Mouse (Mus musculus) gastrocnemius, postnatal 25 days (tissue): ENCODE measurements at regions not wholly inside any gene's neighbourhood (a gene's known extent, or its start where the extent isn't known, plus 50 kb on each side); places are given as distances from the start of the nearest gene placed in this dataset.

ENCODE experiments used
- DNase-seq: peaks from one replicate; pipeline ENCODE4 v3.0.0; 2022

DNA sequence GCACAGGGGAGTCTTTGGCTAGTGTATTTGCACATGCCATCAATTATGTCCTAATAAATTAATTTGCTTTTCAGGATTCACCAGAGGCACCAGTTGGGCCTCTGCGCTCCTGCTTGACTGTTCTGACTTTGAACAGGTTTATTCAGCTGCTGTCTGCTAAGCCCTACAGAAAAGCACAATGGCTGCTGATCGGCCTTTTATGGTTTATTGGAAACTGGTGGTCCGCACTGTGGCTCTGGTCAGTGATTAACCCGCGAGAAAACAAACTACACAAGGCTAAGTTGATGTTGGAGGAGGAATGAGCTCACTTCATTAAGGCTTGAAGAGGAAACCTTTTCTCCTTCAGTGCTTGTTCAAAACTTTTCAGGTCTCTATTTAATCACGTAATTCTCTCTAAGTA lies 208.4 kb upstream of the Gpr101 start:
- DNase-seq = no peak

DNA sequence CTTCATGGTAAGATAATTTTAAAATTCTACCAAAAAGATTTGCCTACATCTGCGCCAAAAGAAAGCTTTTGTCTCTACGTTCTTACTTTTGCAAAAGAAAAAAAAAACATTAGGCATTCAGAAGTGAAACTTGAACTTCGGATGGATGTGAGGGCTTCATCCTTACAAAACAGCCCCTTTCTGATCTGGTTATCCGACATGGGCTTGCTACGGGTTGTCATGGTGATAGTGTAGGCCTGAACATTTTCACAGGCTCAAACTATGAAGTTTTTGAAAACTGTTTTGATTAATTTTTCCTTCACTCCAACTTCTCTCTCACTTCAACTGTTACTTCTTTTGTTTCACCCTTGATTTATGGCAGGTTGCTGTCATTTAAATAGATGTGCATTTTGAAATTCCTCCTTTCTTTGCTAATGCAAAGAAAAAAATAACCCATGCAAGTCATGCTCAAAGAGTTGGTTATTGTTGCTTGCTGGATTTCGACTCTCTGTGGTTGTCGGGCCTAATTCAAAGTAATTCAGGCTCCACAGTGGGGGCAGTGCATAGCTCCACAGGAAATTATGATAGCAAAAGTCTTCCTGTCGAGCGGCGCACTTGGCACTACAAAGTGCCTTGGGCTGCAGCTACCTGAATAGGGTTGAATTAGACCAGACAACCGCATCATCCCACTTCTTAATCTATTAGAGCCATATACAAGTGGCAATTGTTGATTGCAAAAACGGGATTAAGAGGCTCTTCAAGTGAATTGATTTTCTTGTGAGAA lies 205.7 kb upstream of the Gpr101 start:
- DNase-seq = no peak

GRCm38 (mm10) chrX:57708501-57708900 lies 204.9 kb upstream of the Gpr101 start:
- DNase-seq = no peak

DNA sequence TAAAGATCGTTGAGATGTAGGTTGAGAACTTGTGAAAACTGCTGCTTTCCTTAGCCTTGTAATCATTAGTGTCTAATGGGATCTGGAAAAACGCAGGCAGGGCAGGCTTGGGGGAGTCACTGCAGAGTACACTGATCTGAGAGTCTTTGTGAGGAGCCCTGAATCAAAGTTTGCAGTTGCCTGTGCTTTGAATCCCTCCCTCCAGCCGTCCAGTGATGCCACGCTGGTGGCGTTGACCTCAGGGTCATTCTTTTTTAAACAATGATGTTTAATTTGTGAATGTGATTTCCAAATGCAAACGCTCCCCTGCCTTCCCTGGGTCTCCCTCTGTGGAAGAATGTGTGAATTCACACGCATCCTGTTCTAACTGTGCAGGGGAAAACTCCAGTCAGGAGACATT lies 204.4 kb upstream of the Gpr101 start:
- no peak for DNase-seq

DNA sequence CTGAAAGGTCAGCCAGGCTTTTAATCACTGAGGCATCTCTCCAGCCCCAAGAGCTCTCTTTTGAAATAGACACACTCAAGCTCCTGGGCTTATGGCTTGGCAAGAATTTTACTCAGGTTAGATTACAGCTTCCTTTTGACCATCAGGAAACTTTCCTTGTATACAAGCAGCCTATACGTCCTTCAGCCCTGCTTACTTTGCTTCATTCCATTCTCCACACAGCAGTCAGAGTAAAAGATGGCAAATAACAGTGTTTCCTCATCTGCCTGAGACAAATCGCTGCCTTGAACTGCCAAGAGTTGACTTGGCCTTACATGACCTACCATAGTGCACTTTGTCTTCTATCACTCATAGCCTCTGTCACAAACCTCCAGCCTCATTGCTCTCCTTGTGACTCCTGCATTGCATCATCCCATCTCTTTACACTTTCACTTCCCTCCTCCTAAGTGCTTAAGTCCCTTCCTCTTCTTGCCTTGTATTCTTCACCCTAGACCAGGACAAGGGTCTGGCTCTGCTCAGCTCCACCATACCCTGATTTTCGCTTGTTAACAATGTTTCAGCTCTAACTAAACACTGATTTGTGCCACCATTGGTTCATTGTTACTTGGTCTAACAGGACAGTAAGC lies 203.2 kb upstream of the Gpr101 start:
- DNase-seq = no peak

DNA sequence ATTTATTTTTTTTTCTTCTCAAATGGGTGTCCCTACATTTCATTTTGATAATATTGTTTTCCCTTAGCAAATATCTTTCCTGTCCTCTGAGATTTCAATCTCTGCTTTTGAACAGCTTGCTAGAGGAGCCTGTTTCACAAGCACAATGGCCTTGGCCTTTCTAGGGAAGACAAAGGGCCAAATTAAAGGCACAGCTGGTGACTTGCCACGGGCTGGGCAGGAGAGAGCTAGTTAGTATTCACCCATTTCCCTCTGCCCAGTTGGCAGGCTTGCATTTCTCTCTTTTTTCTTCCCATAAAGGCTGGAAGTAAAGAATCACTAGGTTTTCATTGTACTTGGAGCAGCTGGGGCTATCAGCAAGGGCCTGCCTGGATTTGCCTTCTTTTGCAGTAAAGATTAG lies 188.9 kb upstream of the Gpr101 start:
- no peak for DNase-seq

DNA sequence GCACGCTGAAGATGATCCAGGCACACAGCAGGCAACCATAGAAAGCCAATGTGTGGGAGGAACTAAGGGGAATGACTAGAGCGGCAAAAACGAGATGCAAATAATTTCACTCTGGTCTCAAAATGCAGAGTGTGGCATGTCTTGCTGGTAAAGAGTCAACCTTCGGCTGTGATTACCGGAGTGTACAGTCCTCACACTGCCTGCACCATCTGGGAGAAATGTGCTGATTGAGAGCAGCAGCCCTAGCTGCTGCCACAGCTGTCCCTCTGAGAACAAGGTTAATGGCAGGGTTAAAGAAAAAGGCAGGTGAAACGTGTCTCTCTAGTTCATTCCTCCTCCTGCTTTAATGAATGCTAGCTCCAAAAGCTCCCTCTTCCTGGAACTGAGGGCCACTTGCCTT lies 173.2 kb upstream of the Gpr101 start:
- DNase-seq = no peak

- peak; percentile 9 for DNase-seq
Observed at GRCm38 (mm10) chrX:57674955-57675354, 171.4 kb upstream of the Gpr101 start.

DNA sequence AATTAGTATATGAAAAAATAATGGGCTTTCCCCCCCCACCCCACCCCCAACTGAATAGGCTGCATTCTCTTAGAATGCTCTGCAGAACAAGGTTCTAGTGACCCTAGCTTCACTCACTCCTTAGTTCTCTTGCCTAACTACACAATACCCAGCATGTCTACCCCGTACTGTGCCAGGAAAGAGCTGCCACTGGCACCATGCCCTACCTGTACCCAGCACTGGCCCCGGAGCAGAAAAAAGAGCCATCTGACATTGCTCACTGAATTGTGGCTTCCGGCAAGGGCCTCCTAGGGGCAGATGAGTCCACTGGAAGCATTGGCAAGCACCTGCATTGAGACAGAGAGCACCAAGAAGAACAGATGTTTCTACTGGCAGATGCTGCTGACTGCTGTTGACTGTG lies 156.0 kb upstream of the Gpr101 start:
- no peak for DNase-seq

DNA sequence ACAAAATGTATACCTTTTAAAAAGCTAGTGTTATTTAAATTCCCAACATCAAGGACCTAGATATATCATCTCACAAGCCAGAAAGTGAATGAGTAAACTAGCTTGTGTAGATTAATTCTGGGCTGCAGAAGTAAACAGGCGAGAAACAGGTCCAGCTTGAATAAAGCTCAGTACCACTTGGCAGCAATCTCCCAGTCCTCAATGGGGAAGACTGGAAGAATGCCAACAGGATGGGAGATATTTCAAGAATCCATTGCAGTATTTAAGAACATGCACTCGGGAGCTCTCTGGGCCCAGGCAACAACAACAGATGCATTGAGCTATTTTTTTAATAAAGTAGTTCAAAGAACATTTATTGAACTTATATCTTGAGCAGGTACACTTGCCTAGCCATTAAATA lies 152.5 kb upstream of the Gpr101 start:
- no peak for DNase-seq

GRCm38 (mm10) chrX:57655483-57655882 lies 151.9 kb upstream of the Gpr101 start:
- no peak for DNase-seq
